Mouse (Mus musculus) left cerebral cortex, adult 9 months (tissue): ENCODE results near the gene Eif4e1b.
"Not testable (repeated sequence)": the region's sequence is repeated elsewhere in the genome, so short reads cannot be mapped to it uniquely, and the experiment has no call there.

Source experiments
- DNase-seq, 2 experiments: peaks; one replicate each; pipeline ENCODE4 v3.0.0; 2022; ENCODE audit warnings: low spot score in 2 of 2

The Eif4e1b gene

GRCm38 (mm10) chr13:54759496-54759895 is 24.3 kb upstream of the Eif4e1b start:
- no peak for DNase-seq

GRCm38 (mm10) chr13:54760164-54760795 is 23.5 kb upstream of the Eif4e1b start:
- peak; percentile 86 to 93 for DNase-seq

- DNase-seq = no peak
Observed at GRCm38 (mm10) chr13:54760906-54761305, 22.9 kb upstream of the Eif4e1b start.

GRCm38 (mm10) chr13:54765281-54766191 is 18.3 kb upstream of the Eif4e1b start:
- DNase-seq = peak in 1 of 2 experiments; percentile 47

GRCm38 (mm10) chr13:54766192-54766768 is 17.5 kb upstream of the Eif4e1b start, which contains the start of gene Sncb:
Sncb (minus strand) TSS chr13:54766595.
- DNase-seq = peak in 1 of 2 experiments; percentile 88

- DNase-seq = no peak
Observed at GRCm38 (mm10) chr13:54767012-54767411, 16.8 kb upstream of the Eif4e1b start.

- DNase-seq = peak in 1 of 2 experiments; percentile 71
Observed at GRCm38 (mm10) chr13:54780592-54780991, 3.2 kb upstream of the Eif4e1b start.

- DNase-seq = peak in 1 of 2 experiments; percentile 57
Observed at GRCm38 (mm10) chr13:54781086-54781485, 2.7 kb upstream of the Eif4e1b start.

- no peak for DNase-seq
Observed at GRCm38 (mm10) chr13:54783235-54783634, 563 bp upstream of the Eif4e1b start.

GRCm38 (mm10) chr13:54787591-54787990 is 3.8 kb downstream of the Eif4e1b start:
- DNase-seq = not testable (repeated sequence)

- peak; percentile 90 to 97 for DNase-seq
Observed at GRCm38 (mm10) chr13:54788740-54789560, 5.2 kb downstream of the Eif4e1b start, which contains the start of gene Tspan17. Tspan17 (plus strand) TSS chr13:54789377.

GRCm38 (mm10) chr13:54789561-54790397 is 6.0 kb downstream of the Eif4e1b start:
- peak in 1 of 2 experiments; percentile 69 for DNase-seq

GRCm38 (mm10) chr13:54792259-54793230 is 8.7 kb downstream of the Eif4e1b start:
- DNase-seq = no peak

- DNase-seq = peak in 1 of 2 experiments; percentile 67
Observed at GRCm38 (mm10) chr13:54794002-54794577, 10.3 kb downstream of the Eif4e1b start.

- DNase-seq = no peak
Observed at GRCm38 (mm10) chr13:54794843-54795242, 11.0 kb downstream of the Eif4e1b start.

- DNase-seq = peak in 1 of 2 experiments; percentile 69
Observed at GRCm38 (mm10) chr13:54797356-54797755, 13.6 kb downstream of the Eif4e1b start.

GRCm38 (mm10) chr13:54797861-54798643 is 14.3 kb downstream of the Eif4e1b start:
- peak in 1 of 2 experiments; percentile 66 for DNase-seq

- DNase-seq = peak in 1 of 2 experiments; percentile 83
Observed at GRCm38 (mm10) chr13:54798740-54799139, 14.9 kb downstream of the Eif4e1b start.
